Mouse (Mus musculus) embryonic fibroblast, embryonic 13.5 days (primary cell): ENCODE data around the gene Rapgef4.

Experiments
- CTCF ChIP-seq: IDR thresholded peaks from 2 replicates; pipeline ENCODE4 v1.5.1; 2011; ENCODE audit warnings: mild to moderate bottlenecking, control low read depth, low read length, moderate library complexity, borderline replicate concordance; ENCODE audit not compliant: insufficient read depth
- POLR2A ChIP-seq: IDR thresholded peaks from 2 replicates; pipeline ENCODE4 v1.6.1; 2011; ENCODE audit warnings: low read depth, mild to moderate bottlenecking, control low read depth, low read length, moderate library complexity

GRCm38 (mm10) chr2:72054736-72055135 is 73.7 kb downstream of the Rapgef4 start:
- TF ChIP-seq CTCF (no peak), POLR2A (no peak)
